Mouse (Mus musculus): ENCODE results near the gene Prune2. TPM values are rescaled to one million over a fixed set of nuclear protein-coding genes. Genes with fewer than 3 reads are reported as not detected.
A peak's percentile ranks its signal among the peaks of the same experiment; 100 is the strongest.

Gene Prune2
- polyA plus RNA-seq, 1 experiment from 2014 or later, result 1.7 TPM

DNA sequence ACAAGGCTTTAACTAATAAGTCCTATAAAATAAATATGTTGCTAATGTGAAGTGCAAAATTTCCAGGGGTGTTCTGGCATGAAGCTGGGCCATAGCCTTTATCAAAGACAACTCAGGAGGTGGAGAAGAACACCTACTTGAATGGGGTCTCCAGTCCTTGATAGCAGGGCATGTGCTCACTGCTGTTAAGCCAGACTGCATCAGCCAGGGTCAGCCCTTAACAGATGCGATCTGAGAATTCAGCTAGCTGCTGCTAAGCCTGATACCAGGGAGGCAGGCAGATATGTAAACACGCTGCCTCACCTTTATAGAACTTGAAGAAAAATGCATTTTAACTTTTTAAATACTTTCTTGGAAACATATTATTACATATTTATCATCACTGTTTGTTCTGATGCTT lies 57.2 kb downstream of the Prune2 start:
- no peaks in the 10 kb centered on the region for H3K27me3 ChIP-seq (ENCODE audit: insufficient read depth, poor library complexity, severe bottlenecking)
- H3K4me1 ChIP-seq (replicated peaks), result peaks cover 4% of the 10 kb centered on the region; the same call in 1 of the 2 replicates
- H3K27ac ChIP-seq, result no peak overlapping the region
- no peak overlapping the region for H3K4me3 ChIP-seq
- DNase-seq (ENCODE audit: low spot score), result no peak
- H3K36me3 ChIP-seq, result no peaks in the 10 kb centered on the region
- no peaks in the 10 kb centered on the region for H3K9me3 ChIP-seq
- WGBS, result 76% methylated on average over 2 of the region's 2 CpGs

- Histone ChIP-seq H3K4me3 (no peak overlapping the region), H3K27ac (no peak overlapping the region), H3K27me3 (ENCODE audit: insufficient read depth, poor library complexity, severe bottlenecking) (no peaks in the 10 kb centered on the region), H3K4me1 (replicated peaks) (peaks cover 4% of the 10 kb centered on the region; the same call in 1 of the 2 replicates), H3K36me3 (no peaks in the 10 kb centered on the region), H3K9me3 (no peaks in the 10 kb centered on the region)
- WGBS, result 80% methylated on average over 10 of the region's 10 CpGs
- DNase-seq (ENCODE audit: low spot score), result no peak
These were observed 58.6 kb downstream of the Prune2 start for GRCm38 (mm10) chr19:17014337-17015124.

GRCm38 (mm10) chr19:17024748-17025147 lies 68.8 kb downstream of the Prune2 start:
- 86% methylated on average over 4 of the region's 4 CpGs for WGBS

GRCm38 (mm10) chr19:17030276-17030675 lies 74.4 kb downstream of the Prune2 start:
- Histone ChIP-seq H3K9me3 (no peaks in the 10 kb centered on the region), H3K27me3 (ENCODE audit: insufficient read depth, poor library complexity, severe bottlenecking) (no peaks in the 10 kb centered on the region), H3K4me1 (replicated peaks) (0 out of 2 replicates have a peak, but pooled peaks cover 10% of the 10 kb centered on the region), H3K4me3 (no peak overlapping the region), H3K27ac (no peak overlapping the region), H3K36me3 (no peaks in the 10 kb centered on the region)
- WGBS, result 3% methylated on average over 3 of the region's 3 CpGs
- DNase-seq (ENCODE audit: low spot score), result peak; percentile 64

More at GRCm38 (mm10) chr19:17024748-17025147, 68.8 kb downstream of the Prune2 start:
- Histone ChIP-seq H3K27me3 (ENCODE audit: insufficient read depth, poor library complexity, severe bottlenecking) (no peaks in the 10 kb centered on the region), H3K9me3 (no peaks in the 10 kb centered on the region), H3K36me3 (no peaks in the 10 kb centered on the region), H3K4me1 (replicated peaks) (0 out of 2 replicates have a peak, but pooled peaks cover 10% of the 10 kb centered on the region), H3K27ac (no peak overlapping the region), H3K4me3 (no peak overlapping the region)
- DNase-seq (ENCODE audit: low spot score), result no peak

DNA sequence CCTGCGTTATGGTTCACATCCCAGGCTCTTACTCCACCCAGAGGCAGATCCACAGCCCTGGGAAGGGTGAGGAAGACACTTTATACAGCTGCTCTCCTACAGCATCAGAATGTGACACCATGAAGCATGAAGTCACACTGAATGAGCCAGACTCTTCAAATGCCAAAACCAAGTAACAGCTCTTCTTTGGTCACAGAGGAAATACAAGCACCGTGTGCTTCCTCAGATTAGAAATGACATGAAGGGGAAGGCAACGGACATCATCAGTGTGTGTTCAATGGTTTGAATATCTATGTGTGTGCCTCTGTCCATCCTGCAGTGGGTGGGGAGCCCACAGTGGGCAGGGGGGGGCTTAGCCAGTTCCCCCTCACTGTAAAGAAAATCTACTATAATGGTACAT lies 76.4 kb downstream of the Prune2 start:
- WGBS, result 82% methylated on average over 3 of the region's 3 CpGs
- H3K4me3 ChIP-seq, result no peak overlapping the region
- no peak overlapping the region for H3K27ac ChIP-seq
- H3K9me3 ChIP-seq, result no peaks in the 10 kb centered on the region
- 0 out of 2 replicates have a peak, but pooled peaks cover 10% of the 10 kb centered on the region for H3K4me1 ChIP-seq (replicated peaks)
- no peak for DNase-seq (ENCODE audit: low spot score)
- no peaks in the 10 kb centered on the region for H3K36me3 ChIP-seq
- no peaks in the 10 kb centered on the region for H3K27me3 ChIP-seq (ENCODE audit: insufficient read depth, poor library complexity, severe bottlenecking)

DNA sequence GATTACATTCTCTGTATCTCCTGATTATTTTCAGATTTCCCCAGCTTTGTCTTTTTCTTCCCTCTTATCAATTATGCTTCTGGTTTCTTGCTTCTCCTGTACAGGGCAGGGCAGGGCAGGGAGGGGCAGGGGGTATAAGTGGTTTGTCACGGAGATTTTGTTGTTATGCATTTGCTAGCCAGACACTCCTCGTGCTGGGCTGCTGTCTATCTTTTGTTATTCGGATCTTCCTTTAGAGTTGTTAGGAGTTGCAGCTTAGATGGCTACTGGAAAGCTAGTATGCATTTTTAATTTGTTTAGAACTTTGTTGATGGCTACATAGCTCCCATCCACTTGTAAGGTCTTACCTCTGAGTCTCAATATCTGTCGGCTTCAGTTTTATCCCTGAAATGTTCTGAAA lies 91.0 kb downstream of the Prune2 start:
- Histone ChIP-seq H3K27me3 (ENCODE audit: insufficient read depth, poor library complexity, severe bottlenecking) (no peaks in the 10 kb centered on the region), H3K36me3 (no peaks in the 10 kb centered on the region), H3K27ac (no peak overlapping the region), H3K9me3 (peaks cover 11% of the 10 kb centered on the region; the same call in 1 of the 2 replicates), H3K4me1 (replicated peaks) (no peaks in the 10 kb centered on the region), H3K4me3 (no peak overlapping the region)
- no peak for DNase-seq (ENCODE audit: low spot score)
- 70% methylated on average over 4 of the region's 4 CpGs for WGBS

- H3K9me3 ChIP-seq, result no peaks in the 10 kb centered on the region
- DNase-seq (ENCODE audit: low spot score), result no peak
- 27% methylated on average over 3 of the region's 3 CpGs for WGBS
- no peak overlapping the region for H3K4me3 ChIP-seq
- H3K36me3 ChIP-seq, result no peaks in the 10 kb centered on the region
- H3K27me3 ChIP-seq (ENCODE audit: insufficient read depth, poor library complexity, severe bottlenecking), result no peaks in the 10 kb centered on the region
- peaks cover 3% of the 10 kb centered on the region; the same call in 1 of the 2 replicates for H3K4me1 ChIP-seq (replicated peaks)
- no peak overlapping the region for H3K27ac ChIP-seq
These were observed 100.0 kb downstream of the Prune2 start for GRCm38 (mm10) chr19:17055892-17056291.

GRCm38 (mm10) chr19:17060106-17060505 lies 104.2 kb downstream of the Prune2 start:
- no peak for DNase-seq (ENCODE audit: low spot score)
- H3K27ac ChIP-seq, result no peak overlapping the region
- no peak overlapping the region for H3K4me3 ChIP-seq
- H3K27me3 ChIP-seq (ENCODE audit: insufficient read depth, poor library complexity, severe bottlenecking), result no peaks in the 10 kb centered on the region
- H3K36me3 ChIP-seq, result no peaks in the 10 kb centered on the region
- H3K4me1 ChIP-seq (replicated peaks), result peaks cover 3% of the 10 kb centered on the region; the same call in 1 of the 2 replicates
- H3K9me3 ChIP-seq, result no peaks in the 10 kb centered on the region
- 88% methylated on average over 5 of the region's 5 CpGs for WGBS

DNA sequence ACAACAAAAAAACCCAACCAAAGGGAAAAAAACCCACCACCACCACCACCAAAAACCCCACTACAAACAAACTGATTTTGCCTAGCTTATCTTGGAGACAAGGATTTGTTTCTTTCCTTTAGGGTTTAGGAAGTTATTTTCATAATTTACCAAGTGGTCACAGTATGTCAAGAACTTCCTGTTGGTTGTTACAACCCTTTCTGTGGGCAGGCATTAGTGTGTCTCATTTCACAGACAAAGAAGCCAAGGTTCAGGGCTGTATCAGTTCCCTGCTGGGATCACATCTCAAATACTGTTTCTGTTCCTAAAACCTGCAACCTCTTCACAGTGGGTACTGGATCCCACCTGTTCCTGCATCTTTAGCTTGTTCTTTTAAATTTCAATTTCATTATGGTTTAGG lies 108.5 kb downstream of the Prune2 start:
- Histone ChIP-seq H3K4me3 (no peak overlapping the region), H3K9me3 (no peaks in the 10 kb centered on the region), H3K27ac (no peak overlapping the region), H3K27me3 (ENCODE audit: insufficient read depth, poor library complexity, severe bottlenecking) (no peaks in the 10 kb centered on the region), H3K36me3 (no peaks in the 10 kb centered on the region), H3K4me1 (replicated peaks) (no peaks in the 10 kb centered on the region)
- DNase-seq (ENCODE audit: low spot score), result no peak

DNA sequence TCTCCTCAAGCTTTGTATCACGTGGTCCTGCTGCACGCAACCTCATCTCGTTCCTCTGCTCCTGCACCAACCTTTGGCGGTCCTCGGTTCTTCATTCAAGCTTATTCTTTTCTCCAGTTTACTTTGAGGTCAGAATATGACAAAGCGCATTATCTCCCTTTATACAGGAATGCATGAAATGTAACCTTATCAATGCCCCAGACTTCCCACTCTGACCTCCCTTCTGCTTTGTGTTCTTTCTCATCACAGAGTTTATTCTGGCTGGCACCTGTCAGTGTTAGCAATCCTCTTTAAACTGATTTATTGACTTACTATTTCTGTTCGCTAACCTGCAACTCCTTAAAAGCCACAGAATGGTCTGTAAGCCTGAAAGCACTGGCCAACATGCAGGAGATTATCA lies 113.1 kb downstream of the Prune2 start:
- H3K27ac ChIP-seq, result no peak overlapping the region
- H3K36me3 ChIP-seq, result no peaks in the 10 kb centered on the region
- no peaks in the 10 kb centered on the region for H3K27me3 ChIP-seq (ENCODE audit: insufficient read depth, poor library complexity, severe bottlenecking)
- H3K9me3 ChIP-seq, result no peaks in the 10 kb centered on the region
- no peaks in the 10 kb centered on the region for H3K4me1 ChIP-seq (replicated peaks)
- no peak overlapping the region for H3K4me3 ChIP-seq
- no peak for DNase-seq (ENCODE audit: low spot score)
- whole genome bisulfite sequencing, result 85% methylated on average over 7 of the region's 7 CpGs

GRCm38 (mm10) chr19:17071205-17071604 lies 115.3 kb downstream of the Prune2 start:
- WGBS, result 90% methylated on average over 5 of the region's 5 CpGs
- no peaks in the 10 kb centered on the region for H3K27me3 ChIP-seq (ENCODE audit: insufficient read depth, poor library complexity, severe bottlenecking)
- no peaks in the 10 kb centered on the region for H3K9me3 ChIP-seq
- no peak for DNase-seq (ENCODE audit: low spot score)
- no peak overlapping the region for H3K4me3 ChIP-seq
- no peaks in the 10 kb centered on the region for H3K36me3 ChIP-seq
- H3K4me1 ChIP-seq (replicated peaks), result no peaks in the 10 kb centered on the region
- H3K27ac ChIP-seq, result no peak overlapping the region

GRCm38 (mm10) chr19:17072245-17072644 lies 116.3 kb downstream of the Prune2 start:
- Histone ChIP-seq H3K9me3 (no peaks in the 10 kb centered on the region), H3K36me3 (no peaks in the 10 kb centered on the region), H3K4me3 (no peak overlapping the region), H3K27me3 (ENCODE audit: insufficient read depth, poor library complexity, severe bottlenecking) (no peaks in the 10 kb centered on the region), H3K27ac (no peak overlapping the region), H3K4me1 (replicated peaks) (peaks cover 3% of the 10 kb centered on the region; the same call in 1 of the 2 replicates)
- DNase-seq (ENCODE audit: low spot score), result no peak
- WGBS, result 90% methylated on average over 1 of the region's 1 CpGs

DNA sequence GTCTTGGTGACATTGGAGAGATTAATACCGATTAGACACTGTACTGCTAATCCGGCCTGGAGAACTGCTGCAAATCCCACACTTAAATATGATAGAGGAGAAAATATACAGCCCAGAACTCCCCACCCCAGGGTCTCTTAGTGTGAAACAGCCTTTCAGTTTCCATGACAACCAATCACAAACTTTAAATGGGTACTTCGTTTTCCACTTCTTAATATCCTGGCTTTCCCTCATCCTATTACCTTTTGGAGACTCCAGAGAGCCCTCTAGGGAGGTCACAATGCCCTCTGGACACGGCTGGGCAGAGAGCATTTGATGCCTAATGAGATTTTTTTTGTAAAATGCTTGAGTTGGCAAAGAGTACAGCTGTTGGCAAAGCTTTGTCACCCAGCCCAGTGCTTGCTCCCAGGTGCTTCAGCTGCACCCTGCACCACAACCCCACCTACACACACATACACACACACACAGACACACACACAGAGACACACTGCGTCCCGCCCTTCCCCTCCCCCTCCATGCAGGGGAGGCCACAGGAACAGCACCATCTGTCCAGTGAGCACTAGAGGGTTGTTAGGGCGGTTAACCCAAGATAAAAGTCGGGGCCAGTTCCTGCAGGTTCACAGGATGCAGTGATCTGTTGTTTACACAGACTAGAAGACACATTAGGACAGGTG lies 122.9 kb downstream of the Prune2 start:
- DNase-seq (ENCODE audit: low spot score), result peak; percentile 7

More for the DNA sequence above, 122.9 kb downstream of the Prune2 start:
- Histone ChIP-seq H3K4me1 (replicated peaks) (peaks cover 9% of the 10 kb centered on the region; the same call in 1 of the 2 replicates), H3K9me3 (no peaks in the 10 kb centered on the region), H3K36me3 (no peaks in the 10 kb centered on the region), H3K27ac (no peak overlapping the region), H3K27me3 (ENCODE audit: insufficient read depth, poor library complexity, severe bottlenecking) (no peaks in the 10 kb centered on the region), H3K4me3 (no peak overlapping the region)
- WGBS, result 71% methylated on average over 8 of the region's 8 CpGs
